Mouse (Mus musculus) hindbrain, embryonic 10.5 days (tissue): Measurements from ENCODE around the gene Tspan9. TPM values are rescaled to one million over a fixed set of nuclear protein-coding genes. Genes with fewer than 3 reads are reported as not detected.

ENCODE experiments used
- DNase-seq: peaks from one replicate; pipeline ENCODE4 v3.0.0-alpha.2; 2017; ENCODE audit warnings: low spot score
- H3K27ac ChIP-seq: fragments of 300-500 bp; sonication (generic); 2 replicates; pipeline ENCODE4 v1.5.1; 2016; ENCODE audit warnings: mild to moderate bottlenecking, moderate library complexity
- H3K27me3 ChIP-seq: fragments of 300-500 bp; sonication (generic); 2 replicates; pipeline ENCODE4 v1.6.1; 2016; ENCODE audit warnings: mild to moderate bottlenecking; ENCODE audit not compliant: poor library complexity, insufficient read depth, severe bottlenecking
- H3K36me3 ChIP-seq: fragments of 300-500 bp; sonication (generic); 2 replicates; pipeline ENCODE4 v1.6.1; 2016; ENCODE audit warnings: mild to moderate bottlenecking, moderate library complexity
- H3K4me1 ChIP-seq: fragments of 300-500 bp; sonication (generic); replicated peaks from 2 replicates; pipeline ENCODE4 v1.6.1; 2016; ENCODE audit warnings: mild to moderate bottlenecking
- H3K4me3 ChIP-seq: fragments of 300-500 bp; sonication (generic); 2 replicates; pipeline ENCODE4 v1.5.1; 2016; ENCODE audit warnings: mild to moderate bottlenecking, moderate library complexity
- H3K9me3 ChIP-seq: fragments of 300-500 bp; sonication (generic); 2 replicates; pipeline ENCODE4 v1.6.1; 2016; ENCODE audit warnings: mild to moderate bottlenecking, moderate library complexity
- WGBS: fragments of 180-500 bp; shearing (Covaris S2); methylation state at CpG from one replicate; pipeline ENCODE4 v1.1.7; 2016; 5-methylcytosine and 5-hydroxymethylcytosine counted together
- polyA plus RNA-seq: library from polyadenylated mRNA; unstranded; fragments of >200 nt; fragmentation: Nextera tagmentation; extraction: Ambion mirVana; gene quantifications from 2 replicates; pipeline ENCODE4 v1.2.1, GENCODE M21; 2016

Gene Tspan9
- polyA plus RNA-seq, 1 experiment from 2014 or later: 65.7 TPM

DNA sequence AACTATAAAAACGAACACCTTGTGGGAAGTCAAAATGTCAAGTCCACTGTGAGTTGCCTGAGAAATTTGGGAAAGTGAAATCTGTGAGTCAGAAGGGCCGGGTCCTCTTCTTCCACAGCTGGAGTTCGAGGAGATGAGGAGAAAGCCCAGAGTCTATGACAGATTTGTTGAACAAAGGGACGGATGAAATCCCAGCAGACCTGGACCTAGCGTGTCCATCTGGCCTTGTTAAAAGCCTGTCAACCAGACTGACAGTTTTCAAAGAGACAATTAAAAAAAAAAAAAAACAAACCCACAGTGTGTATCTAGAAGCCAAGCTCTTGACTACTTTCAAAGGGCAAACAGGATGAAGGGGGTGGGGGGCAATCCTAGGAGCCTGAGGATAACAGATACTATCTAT is 14.0 kb downstream of the Tspan9 start:
- Histone ChIP-seq H3K27me3 (no peaks in the 10 kb centered on the region), H3K9me3 (no peaks in the 10 kb centered on the region), H3K4me3 (no peak overlapping the region), H3K4me1 (peaks cover 81% of the 10 kb centered on the region), H3K36me3 (no peaks in the 10 kb centered on the region), H3K27ac (peak overlapping the region; percentile 84)
- WGBS: 21% methylated on average over 5 of the region's 5 CpGs
- peak; percentile 35 for DNase-seq

- H3K27ac ChIP-seq: peak overlapping the region; percentile 60; the same call in 1 of the 2 replicates
- H3K4me1 ChIP-seq: peaks cover 76% of the 10 kb centered on the region
- H3K9me3 ChIP-seq: no peaks in the 10 kb centered on the region
- no peak for DNase-seq
- H3K4me3 ChIP-seq: no peak overlapping the region
- WGBS: 85% methylated on average over 3 of the region's 3 CpGs
- 0 out of 2 replicates have a peak, but pooled peaks cover 4% of the 10 kb centered on the region for H3K36me3 ChIP-seq
- H3K27me3 ChIP-seq: no peaks in the 10 kb centered on the region
Measured at GRCm38 (mm10) chr6:128127312-128127711, 16.1 kb downstream of the Tspan9 start.

- peaks cover 78% of the 10 kb centered on the region for H3K4me1 ChIP-seq
- H3K4me3 ChIP-seq: no peak overlapping the region
- no peak for DNase-seq
- H3K9me3 ChIP-seq: no peaks in the 10 kb centered on the region
- H3K27me3 ChIP-seq: no peaks in the 10 kb centered on the region
- 69% methylated on average over 4 of the region's 4 CpGs for WGBS
- H3K36me3 ChIP-seq: 0 out of 2 replicates have a peak, but pooled peaks cover 4% of the 10 kb centered on the region
- peak overlapping the region; percentile 60; the same call in 1 of the 2 replicates for H3K27ac ChIP-seq
Measured at GRCm38 (mm10) chr6:128126876-128127275, 16.5 kb downstream of the Tspan9 start.

DNA sequence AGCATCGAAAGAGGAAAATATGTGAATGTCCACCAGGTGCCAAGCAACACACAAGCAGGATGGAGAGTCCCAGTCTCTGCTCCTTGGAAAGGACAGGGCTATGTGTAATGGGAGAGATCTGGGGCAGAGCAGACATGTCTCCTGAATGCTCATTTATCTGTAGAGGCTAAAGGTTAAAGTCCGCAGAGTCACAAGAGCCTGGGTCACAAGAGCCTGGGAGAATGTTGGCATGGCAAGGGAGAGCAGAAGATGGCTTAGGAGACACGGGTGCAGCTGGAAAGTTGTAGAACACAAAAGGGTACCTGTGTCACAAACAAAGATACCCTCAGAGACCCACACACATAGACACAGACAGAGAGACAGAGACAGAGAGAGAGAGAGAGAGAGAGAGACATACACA is 17.9 kb downstream of the Tspan9 start:
- H3K4me3 ChIP-seq: no peak overlapping the region
- no peaks in the 10 kb centered on the region for H3K27me3 ChIP-seq
- peaks cover 75% of the 10 kb centered on the region for H3K4me1 ChIP-seq
- H3K36me3 ChIP-seq: 0 out of 2 replicates have a peak, but pooled peaks cover 4% of the 10 kb centered on the region
- H3K9me3 ChIP-seq: no peaks in the 10 kb centered on the region
- WGBS: 74% methylated on average over 3 of the region's 3 CpGs
- DNase-seq: no peak
- H3K27ac ChIP-seq: no peak overlapping the region

DNA sequence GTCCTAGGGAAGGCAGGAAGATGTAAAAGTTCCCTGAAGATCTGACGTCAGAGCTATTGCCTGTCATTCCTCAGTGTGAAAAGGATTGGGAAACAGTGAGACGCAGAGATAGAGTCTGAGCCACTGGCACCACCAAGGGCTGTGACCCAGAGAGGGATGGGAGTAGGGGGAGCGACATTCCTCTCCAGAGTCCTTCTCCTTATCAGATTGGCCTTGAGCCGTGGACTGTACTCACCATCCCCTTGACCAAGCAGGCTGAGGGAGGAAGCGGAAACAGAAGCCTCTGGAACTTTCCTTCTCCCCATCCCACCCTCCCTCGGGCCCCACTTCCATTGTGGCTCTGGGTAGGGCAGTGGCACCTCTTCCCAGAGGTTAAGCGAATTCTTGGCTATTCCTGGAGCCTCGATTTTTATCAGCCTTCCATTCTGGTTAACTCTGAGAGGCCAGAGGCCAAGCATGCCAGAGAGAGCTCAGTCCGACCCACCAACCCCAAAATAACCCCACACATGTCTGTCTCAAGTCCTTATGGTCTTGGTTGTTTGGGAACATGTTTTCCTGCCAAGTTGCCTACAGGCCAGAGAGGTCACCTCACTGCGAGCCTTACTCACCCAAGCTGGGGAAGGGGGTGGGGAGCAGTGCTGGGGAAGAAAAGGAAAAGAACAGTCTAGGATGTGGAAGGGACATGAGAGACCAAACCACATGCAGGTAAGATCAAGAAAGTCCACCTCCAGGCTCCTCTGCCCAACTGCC is 19.0 kb downstream of the Tspan9 start:
- no peaks in the 10 kb centered on the region for H3K27me3 ChIP-seq
- H3K4me3 ChIP-seq: no peak overlapping the region
- H3K4me1 ChIP-seq: peaks cover 77% of the 10 kb centered on the region
- H3K36me3 ChIP-seq: 0 out of 2 replicates have a peak, but pooled peaks cover 4% of the 10 kb centered on the region
- H3K27ac ChIP-seq: no peak overlapping the region
- 71% methylated on average over 10 of the region's 10 CpGs for WGBS
- no peaks in the 10 kb centered on the region for H3K9me3 ChIP-seq
- no peak for DNase-seq

DNA sequence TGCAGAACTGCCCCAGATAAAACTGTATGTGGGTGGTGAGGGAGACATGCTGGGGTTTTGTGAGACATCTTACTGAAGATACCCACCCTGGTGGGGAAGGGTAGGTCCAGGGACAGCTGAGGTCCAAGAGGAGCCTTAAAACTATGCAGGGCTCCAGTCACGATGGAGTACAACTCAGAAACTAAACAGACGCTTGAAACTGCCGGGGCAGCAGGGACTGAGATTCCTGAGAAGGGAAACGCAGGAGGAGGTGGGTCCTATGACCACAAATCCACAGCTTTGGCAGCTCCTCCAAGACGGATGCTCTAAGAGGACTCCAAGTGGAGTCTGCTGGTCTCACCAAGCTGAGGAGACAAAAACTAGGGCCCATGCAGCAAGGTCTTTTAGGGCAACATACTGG is 21.3 kb downstream of the Tspan9 start:
- Histone ChIP-seq H3K9me3 (no peaks in the 10 kb centered on the region), H3K27me3 (no peaks in the 10 kb centered on the region), H3K27ac (peak overlapping the region; percentile 24; the same call in 1 of the 2 replicates), H3K4me1 (peaks cover 62% of the 10 kb centered on the region), H3K4me3 (no peak overlapping the region), H3K36me3 (0 out of 2 replicates have a peak, but pooled peaks cover 4% of the 10 kb centered on the region)
- no peak for DNase-seq
- 69% methylated on average over 5 of the region's 5 CpGs for WGBS

DNA sequence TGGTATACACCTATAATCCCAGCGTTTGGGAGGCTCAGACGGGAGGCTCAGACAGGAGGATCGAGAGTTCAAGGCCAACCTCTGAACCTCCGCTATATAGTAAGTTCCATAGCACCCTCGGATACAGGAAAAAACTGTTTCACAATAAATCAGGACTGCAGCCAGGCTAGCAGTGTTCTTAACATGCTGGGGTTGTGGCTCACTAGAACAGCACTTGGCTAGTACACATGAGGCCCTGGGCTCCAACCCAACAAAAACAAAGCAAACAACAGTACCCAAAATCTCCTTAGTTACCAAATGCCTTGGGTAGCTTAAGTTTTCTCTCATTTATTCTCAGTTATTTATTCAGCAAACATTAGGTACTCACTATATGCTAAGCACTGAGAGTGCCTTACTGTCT is 21.7 kb downstream of the Tspan9 start:
- Histone ChIP-seq H3K36me3 (0 out of 2 replicates have a peak, but pooled peaks cover 4% of the 10 kb centered on the region), H3K4me1 (peaks cover 62% of the 10 kb centered on the region), H3K9me3 (no peaks in the 10 kb centered on the region), H3K27me3 (no peaks in the 10 kb centered on the region), H3K4me3 (no peak overlapping the region), H3K27ac (peak overlapping the region; percentile 79; the same call in 1 of the 2 replicates)
- no peak for DNase-seq
- 94% methylated on average over 5 of the region's 5 CpGs for WGBS

GRCm38 (mm10) chr6:128120806-128121205 is 22.6 kb downstream of the Tspan9 start:
- Histone ChIP-seq H3K27ac (peak overlapping the region; percentile 79), H3K4me1 (peaks cover 67% of the 10 kb centered on the region), H3K9me3 (no peaks in the 10 kb centered on the region), H3K4me3 (no peak overlapping the region), H3K27me3 (no peaks in the 10 kb centered on the region), H3K36me3 (0 out of 2 replicates have a peak, but pooled peaks cover 4% of the 10 kb centered on the region)
- DNase-seq: no peak
- whole genome bisulfite sequencing: 71% methylated on average over 12 of the region's 12 CpGs

- no peak for DNase-seq
- H3K4me1 ChIP-seq: peaks cover 65% of the 10 kb centered on the region
- 0 out of 2 replicates have a peak, but pooled peaks cover 1% of the 10 kb centered on the region for H3K36me3 ChIP-seq
- peak overlapping the region; percentile 53 for H3K27ac ChIP-seq
- no peak overlapping the region for H3K4me3 ChIP-seq
- H3K9me3 ChIP-seq: no peaks in the 10 kb centered on the region
- WGBS: 90% methylated on average over 7 of the region's 7 CpGs
- H3K27me3 ChIP-seq: no peaks in the 10 kb centered on the region
Measured at GRCm38 (mm10) chr6:128118670-128119230, 24.6 kb downstream of the Tspan9 start.

DNA sequence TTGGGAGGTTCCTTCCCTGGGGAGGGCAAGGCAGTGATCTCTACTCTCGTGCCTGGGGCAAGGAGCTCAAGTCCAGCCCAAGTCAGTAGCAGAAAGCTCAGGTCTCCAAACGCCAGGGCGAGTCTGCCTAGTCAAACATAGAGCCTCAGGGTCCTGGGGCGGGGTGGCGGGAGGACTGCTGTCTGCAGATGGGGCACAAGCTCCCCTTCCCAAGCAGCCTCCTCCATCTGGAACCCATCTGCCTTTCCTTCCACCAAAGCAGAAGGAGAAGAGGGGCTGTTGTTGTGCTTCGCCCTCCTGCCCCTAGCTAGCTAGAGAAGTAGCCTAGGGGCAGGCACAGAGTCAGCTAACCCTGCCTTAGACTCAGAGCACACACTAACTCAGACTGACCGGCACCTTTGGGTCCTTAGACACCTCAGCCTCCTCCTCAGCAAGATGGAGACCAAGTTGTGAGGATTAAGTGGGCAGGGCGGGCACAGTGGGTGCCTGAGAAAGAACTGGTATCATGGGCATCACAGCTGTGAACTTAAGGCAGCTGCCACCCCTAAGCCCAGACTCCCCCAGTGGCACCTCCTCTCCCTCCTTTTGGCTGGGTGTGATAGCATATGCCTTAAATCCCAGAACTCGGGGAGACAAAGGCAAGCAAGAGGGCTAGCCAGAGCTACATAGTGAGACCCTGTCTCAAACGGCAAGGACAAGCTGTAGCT is 26.4 kb downstream of the Tspan9 start:
- H3K36me3 ChIP-seq: no peaks in the 10 kb centered on the region
- DNase-seq: peak; percentile 56
- no peak overlapping the region for H3K4me3 ChIP-seq
- H3K4me1 ChIP-seq: peaks cover 71% of the 10 kb centered on the region
- WGBS: 63% methylated on average over 10 of the region's 10 CpGs
- H3K27me3 ChIP-seq: no peaks in the 10 kb centered on the region
- H3K27ac ChIP-seq: peak overlapping the region; percentile 82
- H3K9me3 ChIP-seq: no peaks in the 10 kb centered on the region

- no peak overlapping the region for H3K4me3 ChIP-seq
- peaks cover 75% of the 10 kb centered on the region for H3K4me1 ChIP-seq
- no peaks in the 10 kb centered on the region for H3K9me3 ChIP-seq
- 68% methylated on average over 2 of the region's 2 CpGs for WGBS
- H3K27ac ChIP-seq: peak overlapping the region; percentile 82
- H3K36me3 ChIP-seq: no peaks in the 10 kb centered on the region
- no peaks in the 10 kb centered on the region for H3K27me3 ChIP-seq
- no peak for DNase-seq
Measured at GRCm38 (mm10) chr6:128116344-128116743, 27.1 kb downstream of the Tspan9 start.

DNA sequence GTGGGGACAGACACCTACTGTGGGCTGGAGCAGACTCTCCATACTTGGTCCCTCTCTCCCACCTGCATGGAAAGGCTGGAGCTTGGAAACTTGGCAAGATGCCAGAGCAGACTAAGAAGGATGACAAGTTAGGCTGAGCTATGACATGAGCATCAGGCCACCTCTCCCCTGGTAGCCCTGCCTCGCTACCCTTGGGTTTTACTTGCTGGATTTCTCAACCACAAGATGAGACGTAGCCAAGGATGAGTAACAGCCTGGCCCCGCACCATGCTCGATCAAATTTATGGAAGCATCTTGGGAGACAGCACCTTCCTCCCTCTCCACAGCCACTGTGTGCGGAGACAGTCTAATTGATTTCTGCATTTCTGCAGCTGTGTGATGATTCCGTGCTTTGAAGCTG is 28.3 kb downstream of the Tspan9 start:
- H3K4me3 ChIP-seq: no peak overlapping the region
- no peak for DNase-seq
- WGBS: 91% methylated on average over 6 of the region's 6 CpGs
- no peaks in the 10 kb centered on the region for H3K9me3 ChIP-seq
- no peak overlapping the region; the same call in 1 of the 2 replicates for H3K27ac ChIP-seq
- H3K27me3 ChIP-seq: no peaks in the 10 kb centered on the region
- peaks cover 69% of the 10 kb centered on the region for H3K4me1 ChIP-seq
- no peaks in the 10 kb centered on the region for H3K36me3 ChIP-seq

GRCm38 (mm10) chr6:128112605-128113004 is 30.8 kb downstream of the Tspan9 start:
- peak overlapping the region; percentile 74 for H3K27ac ChIP-seq
- 16% methylated on average over 3 of the region's 3 CpGs for whole genome bisulfite sequencing

More at GRCm38 (mm10) chr6:128112605-128113004, 30.8 kb downstream of the Tspan9 start:
- peak; percentile 59 for DNase-seq
- H3K27me3 ChIP-seq: no peaks in the 10 kb centered on the region
- H3K36me3 ChIP-seq: no peaks in the 10 kb centered on the region
- H3K4me1 ChIP-seq: peaks cover 70% of the 10 kb centered on the region
- no peaks in the 10 kb centered on the region for H3K9me3 ChIP-seq
- no peak overlapping the region for H3K4me3 ChIP-seq
